ENCODE assay signal across 7 mouse cellular contexts in the genomic region with DNA sequence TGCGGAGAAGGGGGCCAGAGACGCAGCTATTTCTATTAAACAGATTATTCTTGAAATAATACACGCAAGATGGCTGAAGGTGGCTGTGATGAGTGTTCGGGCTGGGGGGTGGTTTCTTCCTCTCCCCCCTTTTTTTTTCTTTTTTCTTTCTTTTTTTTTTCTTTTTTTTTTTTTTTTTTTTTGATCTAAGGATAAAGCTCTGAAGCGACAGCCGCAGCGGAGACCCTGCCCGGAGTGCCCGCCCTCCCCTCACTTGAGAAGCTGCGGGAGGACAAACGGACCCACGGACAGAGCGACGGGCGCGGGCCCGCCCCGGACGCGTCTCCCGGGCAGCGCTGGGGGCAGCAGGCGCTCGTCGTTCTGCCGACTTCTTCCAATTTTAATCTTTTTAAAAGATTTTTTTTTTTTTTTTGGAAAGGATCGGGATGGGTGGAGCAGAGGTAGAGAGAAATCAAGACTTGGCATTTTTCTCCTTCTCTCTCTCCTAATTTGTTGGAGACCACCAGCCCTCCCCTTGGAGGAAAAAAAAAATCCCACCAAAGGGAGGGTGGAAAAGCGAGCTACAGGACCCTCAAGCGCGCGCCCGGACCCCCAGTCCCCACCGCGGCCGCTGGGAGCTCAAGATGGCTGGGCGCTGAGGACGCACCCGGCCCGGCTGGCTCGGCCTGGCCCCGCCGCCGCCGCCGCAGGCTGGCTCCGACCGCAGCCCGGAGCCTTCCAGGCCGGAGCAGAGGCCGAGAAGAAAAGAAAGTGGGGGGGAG. TPM values are rescaled to one million over a fixed set of nuclear protein-coding genes. Genes with fewer than 3 reads are reported as not detected.
A peak's percentile ranks its signal among the peaks of the same experiment; 100 is the strongest.
DNase-seq lines count a peak whose midpoint lies in the region; ATAC-seq and TF ChIP-seq lines count a peak whose summit lies in the region.

No protein-coding gene starts in this region.

- WGBS in forebrain, postnatal 0 days = 2% methylated on average over 49 of the region's 50 CpGs
- WGBS in intestine, embryonic 16.5 days = under 1% methylated on average over 48 of the region's 50 CpGs
- under 1% methylated on average over 38 of the region's 50 CpGs for WGBS in midbrain, embryonic 11.5 days

- ATAC-seq in forebrain, postnatal 0 days = peak; percentile 7; the same call in 1 of the 2 replicates
- peak; percentile 11 for ATAC-seq in intestine, embryonic 16.5 days
- peak; percentile 54 for ATAC-seq in midbrain, embryonic 11.5 days (ENCODE audit: low FRiP score)

- H3K4me2 ChIP-seq in forebrain, postnatal 0 days (ENCODE audit: low read depth) = peak overlapping the region; percentile 93
- H3K4me2 ChIP-seq in intestine, embryonic 16.5 days (ENCODE audit: low read depth, low read length) = peak overlapping the region; percentile 62
- peak overlapping the region; percentile 81 for H3K4me2 ChIP-seq in midbrain, embryonic 11.5 days

- peaks cover 24% of the 10 kb centered on the region for H3K4me1 ChIP-seq in testis, adult 2 months (ENCODE audit: control insufficient read depth, insufficient read depth, low read length)
- H3K4me1 ChIP-seq in forebrain, postnatal 0 days (ENCODE audit: insufficient read depth) = peaks cover 20% of the 10 kb centered on the region
- H3K4me1 ChIP-seq in intestine, embryonic 16.5 days (ENCODE audit: control insufficient read depth, insufficient read depth, low read length) = peaks cover 13% of the 10 kb centered on the region
- peaks cover 20% of the 10 kb centered on the region for H3K4me1 ChIP-seq in midbrain, embryonic 11.5 days (ENCODE audit: control insufficient read depth, insufficient read depth, low read length)

- peak overlapping the region; percentile 59 for H3K27ac ChIP-seq in testis, adult 2 months (ENCODE audit: control insufficient read depth, insufficient read depth, low read depth, low read length)
- H3K27ac ChIP-seq in forebrain, postnatal 0 days (ENCODE audit: low read depth, low read length) = peak overlapping the region; percentile 100
- H3K27ac ChIP-seq in intestine, embryonic 16.5 days (ENCODE audit: low read length) = peak overlapping the region; percentile 100
- peak overlapping the region; percentile 100 for H3K27ac ChIP-seq in midbrain, embryonic 11.5 days (ENCODE audit: low read depth, low read length)

- no peaks in the 10 kb centered on the region for H3K36me3 ChIP-seq in testis, adult 2 months (ENCODE audit: control insufficient read depth, insufficient read depth, low read length)
- H3K36me3 ChIP-seq in forebrain, postnatal 0 days (ENCODE audit: insufficient read depth) = no peaks in the 10 kb centered on the region
- no peaks in the 10 kb centered on the region for H3K36me3 ChIP-seq in intestine, embryonic 16.5 days (ENCODE audit: control insufficient read depth, insufficient read depth, low read length)
- no peaks in the 10 kb centered on the region for H3K36me3 ChIP-seq in midbrain, embryonic 11.5 days (ENCODE audit: control insufficient read depth, insufficient read depth, low read length)

- no peak for DNase-seq in testis, postnatal 14 days (ENCODE audit: low spot score)
- peak; percentile 75 for DNase-seq in cerebellum, adult 11-12 months
- DNase-seq in forebrain, postnatal 0 days = peak; percentile 83
- peak; percentile 97 for DNase-seq in midbrain, embryonic 11.5 days (ENCODE audit: low spot score, missing footprints)
- DNase-seq in ovary, postnatal 10 days (ENCODE audit: low spot score) = no peak

- TF ChIP-seq CTCF in testis, adult 2 months (IDR thresholded peaks at IDR 0.05; ENCODE audit: control insufficient read depth, insufficient read depth, insufficient replicate concordance, low read depth, low read length) = no peak
- TF ChIP-seq CTCF in forebrain, postnatal 0 days (IDR thresholded peaks at IDR 0.05; ENCODE audit: low read depth) = no peak

- peak overlapping the region; percentile 94 for H3K4me3 ChIP-seq in testis, adult 2 months (ENCODE audit: control insufficient read depth, low read depth, low read length)
- peak overlapping the region; percentile 96 for H3K4me3 ChIP-seq in forebrain, postnatal 0 days (ENCODE audit: low read depth, low read length)
- H3K4me3 ChIP-seq in intestine, embryonic 16.5 days (ENCODE audit: low read length) = peak overlapping the region; percentile 87
- H3K4me3 ChIP-seq in midbrain, embryonic 11.5 days (ENCODE audit: low read depth, low read length) = peak overlapping the region; percentile 98

- H3K9ac ChIP-seq in forebrain, postnatal 0 days = peak overlapping the region; percentile 97
- H3K9ac ChIP-seq in intestine, embryonic 16.5 days (ENCODE audit: low read depth, low read length) = peak overlapping the region; percentile 97
- peak overlapping the region; percentile 98 for H3K9ac ChIP-seq in midbrain, embryonic 11.5 days (ENCODE audit: low read length)

- H3K9me3 ChIP-seq in forebrain, postnatal 0 days (ENCODE audit: low read length) = no peaks in the 10 kb centered on the region
- no peaks in the 10 kb centered on the region for H3K9me3 ChIP-seq in intestine, embryonic 16.5 days (ENCODE audit: control insufficient read depth, low read length)
- no peaks in the 10 kb centered on the region for H3K9me3 ChIP-seq in midbrain, embryonic 11.5 days (ENCODE audit: control insufficient read depth, low read length)

- no peak for TF ChIP-seq POLR2A in testis, adult 2 months (IDR thresholded peaks at IDR 0.05; ENCODE audit: control insufficient read depth, low read depth, low read length)

- H3K27me3 ChIP-seq in testis, adult 2 months (ENCODE audit: control insufficient read depth, insufficient read depth, low read length) = no peaks in the 10 kb centered on the region
- H3K27me3 ChIP-seq in forebrain, postnatal 0 days (ENCODE audit: insufficient read depth, low read length) = no peaks in the 10 kb centered on the region
- no peaks in the 10 kb centered on the region for H3K27me3 ChIP-seq in intestine, embryonic 16.5 days (replicated peaks; ENCODE audit: control insufficient read depth, insufficient read depth, low read length)
- no peaks in the 10 kb centered on the region for H3K27me3 ChIP-seq in midbrain, embryonic 11.5 days (ENCODE audit: control insufficient read depth, insufficient read depth, low read length)

RNA-seq across cellular contexts. Expression of gene Trim8, which starts 0.7 kb away (rescaled TPM):
- polyA plus RNA-seq in testis, adult 2 months (2012; rRNA removed) = 2.1 and 2.6 TPM in 2 replicates
- total RNA-seq in forebrain, postnatal 0 days (2014; rRNA removed) = 68.6 and 76.5 TPM in 2 replicates
- polyA plus RNA-seq in forebrain, postnatal 0 days (2015; fragmentation: Nextera tagmentation; extraction: Ambion mirVana) = 25.9 and 28.2 TPM in 2 replicates
- polyA plus RNA-seq in intestine, embryonic 16.5 days (2015; fragmentation: Nextera tagmentation; extraction: Ambion mirVana) = 10.1 and 13.7 TPM in 2 replicates
- polyA plus RNA-seq in midbrain, embryonic 11.5 days (2014; fragmentation: Nextera tagmentation; extraction: Ambion mirVana) = 28.6 and 31.7 TPM in 2 replicates

Comparison
In these comparisons a context has a peak if more than half of its experiments do, and no peak if none do; other contexts are left out.
1. DNase-seq: peak in cerebellum, adult 11-12 months (single experiment), forebrain, postnatal 0 days (single experiment) and midbrain, embryonic 11.5 days (single experiment); none in testis, postnatal 14 days (single experiment) and ovary, postnatal 10 days (single experiment).
2. Peak in every context shown above with its lines, with median percentiles within 50 percentile points of each other: H3K27ac ChIP-seq, H3K4me3 ChIP-seq, ATAC-seq, H3K4me2 ChIP-seq and H3K9ac ChIP-seq.